Mouse (Mus musculus) hindbrain, embryonic 11.5 days (tissue): ENCODE data around the gene Vmn1r221. TPM values are rescaled to one million over a fixed set of nuclear protein-coding genes. Genes with fewer than 3 reads are reported as not detected.
"Not testable (repeated sequence)": the region's sequence is repeated elsewhere in the genome, so short reads cannot be mapped to it uniquely, and the experiment has no call there.

ENCODE experiments used
- ATAC-seq: fragments of 200-750 bp; cut with Nextera tagmentation; 2 replicates; pipeline ENCODE4 v1.8.0; 2017; ENCODE audit warnings: mild to moderate bottlenecking, moderate TSS enrichment, moderate library complexity; ENCODE audit not compliant: low FRiP score
- DNase-seq: peaks from one replicate; pipeline ENCODE4 v3.0.0-alpha.2; 2015; ENCODE audit warnings: low spot score
- H3K27ac ChIP-seq: fragments of 300-500 bp; sonication (generic); 2 replicates; pipeline ENCODE4 v1.5.1; 2014; ENCODE audit warnings: mild to moderate bottlenecking, low read depth, low read length
- H3K27me3 ChIP-seq: fragments of 300-500 bp; sonication (generic); 2 replicates; pipeline ENCODE4 v1.6.1; 2014; ENCODE audit warnings: mild to moderate bottlenecking, low read length, moderate library complexity, mixed read lengths; ENCODE audit not compliant: control insufficient read depth, insufficient read depth
- H3K36me3 ChIP-seq: fragments of 300-500 bp; sonication (generic); 2 replicates; pipeline ENCODE4 v1.6.1; 2014; ENCODE audit warnings: mild to moderate bottlenecking, low read length, moderate library complexity, mixed read lengths; ENCODE audit not compliant: control insufficient read depth, insufficient read depth
- H3K4me1 ChIP-seq: fragments of 300-500 bp; sonication (generic); replicated peaks from 2 replicates; pipeline ENCODE4 v1.6.1; 2014; ENCODE audit warnings: low read length, mixed read lengths; ENCODE audit not compliant: control insufficient read depth, insufficient read depth
- H3K4me2 ChIP-seq: fragments of 300-500 bp; sonication (generic); replicated peaks from 2 replicates; pipeline ENCODE4 v1.6.1; 2014; ENCODE audit warnings: mild to moderate bottlenecking, low read depth, low read length
- H3K4me3 ChIP-seq: fragments of 300-500 bp; sonication (generic); 2 replicates; pipeline ENCODE4 v1.5.1; 2014; ENCODE audit warnings: low read depth, low read length
- H3K9ac ChIP-seq: fragments of 300-500 bp; sonication (generic); 2 replicates; pipeline ENCODE4 v1.6.1; 2014; ENCODE audit warnings: low read depth, low read length
- H3K9me3 ChIP-seq: fragments of 300-500 bp; sonication (generic); 2 replicates; pipeline ENCODE4 v1.6.1; 2016; ENCODE audit warnings: low read length; ENCODE audit not compliant: control insufficient read depth
- WGBS: fragments of 180-500 bp; shearing (Covaris S2); extraction: QIAGEN DNeasy Blood & Tissue Kit; methylation state at CpG from one replicate; pipeline ENCODE4 v1.1.7; 2014; 5-methylcytosine and 5-hydroxymethylcytosine counted together
- polyA plus RNA-seq: library from polyadenylated mRNA; unstranded; fragments of >200 nt; fragmentation: Nextera tagmentation; extraction: Ambion mirVana; gene quantifications from 2 replicates; pipeline ENCODE4 v1.2.1, GENCODE M21; 2014

Vmn1r221 gene
- polyA plus RNA-seq = not detected in 2 replicates

- H3K9ac ChIP-seq, H3K36me3 ChIP-seq, H3K4me3 ChIP-seq, H3K27me3 ChIP-seq, H3K4me2 ChIP-seq, ATAC-seq, H3K9me3 ChIP-seq, DNase-seq, H3K4me1 ChIP-seq, H3K27ac ChIP-seq: not testable (repeated sequence)
- 72% methylated on average over 2 of the region's 2 CpGs for WGBS
These were observed at the start of gene Vmn1r221 for GRCm38 (mm10) chr13:23213827-23214226. Gene Vmn1r221, plus strand, starts transcription at chr13:23214127.

GRCm38 (mm10) chr13:23166471-23166870 is 47.5 kb upstream of the Vmn1r221 start:
- not testable (repeated sequence) for DNase-seq, H3K4me1 ChIP-seq, H3K4me3 ChIP-seq, H3K27ac ChIP-seq, H3K36me3 ChIP-seq, H3K9ac ChIP-seq, ATAC-seq, H3K9me3 ChIP-seq, H3K27me3 ChIP-seq, H3K4me2 ChIP-seq
- WGBS = 83% methylated on average over 4 of the region's 4 CpGs

GRCm38 (mm10) chr13:23187875-23188274 is 26.1 kb upstream of the Vmn1r221 start, which contains the start of gene Vmn1r220:
Gene Vmn1r220, minus strand, starts transcription at chr13:23187975.
- no peak within 1 kb of the TSS for H3K4me2 ChIP-seq
- H3K9ac ChIP-seq = no peak within 1 kb of the TSS
- DNase-seq = no peak
- H3K9me3 ChIP-seq = no peaks in the 10 kb centered on the region
- H3K4me3 ChIP-seq = no peak within 1 kb of the TSS
- no peaks in the 10 kb centered on the region for H3K4me1 ChIP-seq
- no peaks in the 10 kb centered on the region for H3K36me3 ChIP-seq
- WGBS = 85% methylated on average over 2 of the region's 2 CpGs
- H3K27me3 ChIP-seq = no peaks in the 10 kb centered on the region
- H3K27ac ChIP-seq = no peak within 1 kb of the TSS
- ATAC-seq = no peak

- H3K4me1 ChIP-seq, H3K4me3 ChIP-seq, DNase-seq, H3K27ac ChIP-seq, H3K36me3 ChIP-seq, H3K27me3 ChIP-seq, H3K4me2 ChIP-seq, H3K9ac ChIP-seq, H3K9me3 ChIP-seq, ATAC-seq: not testable (repeated sequence)
- WGBS = 73% methylated on average over 1 of the region's 1 CpGs
These were observed 10.0 kb upstream of the Vmn1r221 start for GRCm38 (mm10) chr13:23203885-23204284.

GRCm38 (mm10) chr13:23235847-23236246 is 21.9 kb downstream of the Vmn1r221 start, which contains the start of gene Vmn1r222:
Gene Vmn1r222, minus strand, starts transcription at chr13:23235947.
- not testable (repeated sequence) for H3K36me3 ChIP-seq, H3K9me3 ChIP-seq, H3K9ac ChIP-seq, H3K27ac ChIP-seq, ATAC-seq, DNase-seq, H3K4me3 ChIP-seq, H3K27me3 ChIP-seq, H3K4me2 ChIP-seq, H3K4me1 ChIP-seq

- WGBS = 71% methylated on average over 1 of the region's 1 CpGs
- not testable (repeated sequence) for H3K4me1 ChIP-seq, H3K9ac ChIP-seq
These were observed 32.9 kb downstream of the Vmn1r221 start, which contains the start of gene Vmn1r223 for GRCm38 (mm10) chr13:23246834-23247233. Gene Vmn1r223, plus strand, starts transcription at chr13:23247134.

GRCm38 (mm10) chr13:23258546-23259048 is 44.7 kb downstream of the Vmn1r221 start:
- Histone ChIP-seq H3K4me3 (no peak overlapping the region), H3K9me3 (no peaks in the 10 kb centered on the region), H3K4me1 (no peaks in the 10 kb centered on the region), H3K27ac (no peak overlapping the region), H3K4me2 (no peak overlapping the region), H3K36me3 (no peaks in the 10 kb centered on the region), H3K9ac (no peak overlapping the region), H3K27me3 (no peaks in the 10 kb centered on the region)
- 88% methylated on average over 2 of the region's 2 CpGs for WGBS
- ATAC-seq = no peak
- no peak for DNase-seq

More at GRCm38 (mm10) chr13:23246834-23247233, 32.9 kb downstream of the Vmn1r221 start, which contains the start of gene Vmn1r223:
- not testable (repeated sequence) for DNase-seq, H3K4me2 ChIP-seq, H3K36me3 ChIP-seq, H3K27ac ChIP-seq, ATAC-seq, H3K9me3 ChIP-seq, H3K27me3 ChIP-seq, H3K4me3 ChIP-seq

GRCm38 (mm10) chr13:23268606-23269005 is 54.7 kb downstream of the Vmn1r221 start:
- not testable (repeated sequence) for H3K4me3 ChIP-seq, H3K36me3 ChIP-seq, H3K9me3 ChIP-seq, H3K4me1 ChIP-seq, H3K9ac ChIP-seq, H3K27ac ChIP-seq, H3K27me3 ChIP-seq, DNase-seq, ATAC-seq, H3K4me2 ChIP-seq
- WGBS = 87% methylated on average over 3 of the region's 3 CpGs

- not testable (repeated sequence) for H3K9ac ChIP-seq, H3K27me3 ChIP-seq, H3K4me3 ChIP-seq, H3K36me3 ChIP-seq, H3K4me2 ChIP-seq, H3K27ac ChIP-seq, H3K4me1 ChIP-seq, H3K9me3 ChIP-seq, DNase-seq
- ATAC-seq = peak; percentile 53; the same call in 1 of the 2 replicates
- WGBS = 48% methylated on average over 4 of the region's 4 CpGs
These were observed 55.2 kb downstream of the Vmn1r221 start for GRCm38 (mm10) chr13:23269127-23269526.
